16 mouse cellular contexts compared by ENCODE assay signal in the genomic region with DNA sequence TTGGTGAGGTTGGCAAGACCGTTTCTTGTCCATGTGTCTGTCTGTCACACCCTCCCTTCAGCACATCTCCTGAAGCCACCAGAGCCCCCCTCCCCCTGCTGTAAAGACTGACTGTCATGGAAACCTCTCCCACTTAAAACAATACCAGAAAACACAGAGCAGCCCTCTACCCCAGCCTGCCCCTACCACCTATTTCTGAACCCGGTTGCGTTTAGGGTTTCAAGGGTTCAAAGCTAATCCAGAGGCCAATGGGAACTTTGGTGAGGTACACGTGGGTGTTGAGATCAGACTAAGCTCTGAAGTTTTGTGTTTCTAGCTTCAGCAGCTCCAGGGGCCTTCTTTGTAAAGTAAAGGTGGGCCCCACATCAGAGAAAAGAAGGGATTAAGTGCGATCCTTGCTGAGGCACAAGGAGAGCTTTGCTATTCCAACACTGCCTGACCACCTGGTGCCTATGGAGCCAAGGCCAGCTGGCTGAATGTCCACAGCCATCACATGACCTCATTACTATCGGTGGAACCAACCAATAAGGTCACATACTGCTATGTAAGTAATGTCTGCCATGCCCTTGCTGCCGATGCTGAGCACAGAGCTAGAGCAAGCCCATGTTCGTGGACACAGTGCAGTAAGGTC.
DNase-seq lines count a peak whose midpoint lies in the region; ATAC-seq and TF ChIP-seq lines count a peak whose summit lies in the region.
"Had no signal": no experiment of that assay in that cellular context is flagged by ENCODE, and none has a peak within 500 bp of the region (broad histone marks: within the 10 kb centered on the region; RNA-seq: fewer than 3 reads in every experiment).

No protein-coding gene starts in this region.

- H3K9ac ChIP-seq in heart, postnatal 0 days (replicated peaks; ENCODE audit: low read depth, low read length) = no peak overlapping the region
- H3K9ac ChIP-seq in embryonic facial prominence, embryonic 13.5 days = no peak overlapping the region
- H3K9ac ChIP-seq: heart, embryonic 15.5 days; intestine, embryonic 15.5 days; neural tube, embryonic 12.5 days had no signal

- H3K27me3 ChIP-seq in heart, postnatal 0 days (ENCODE audit: control insufficient read depth, insufficient read depth, low read length) = no peaks in the 10 kb centered on the region
- H3K27me3 ChIP-seq in embryonic facial prominence, embryonic 10.5 days (replicated peaks; ENCODE audit: low read depth, poor library complexity, severe bottlenecking) = no peaks in the 10 kb centered on the region
- H3K27me3 ChIP-seq in embryonic facial prominence, embryonic 13.5 days = no peaks in the 10 kb centered on the region
- H3K27me3 ChIP-seq: heart, embryonic 15.5 days; intestine, embryonic 15.5 days; neural tube, embryonic 12.5 days; Patski had no signal

- H3K9me3 ChIP-seq in heart, postnatal 0 days (replicated peaks; ENCODE audit: control insufficient read depth, low read length) = no peaks in the 10 kb centered on the region
- H3K9me3 ChIP-seq in embryonic facial prominence, embryonic 10.5 days = no peaks in the 10 kb centered on the region
- no peaks in the 10 kb centered on the region for H3K9me3 ChIP-seq in embryonic facial prominence, embryonic 13.5 days
- H3K9me3 ChIP-seq: heart, embryonic 15.5 days; intestine, embryonic 15.5 days; neural tube, embryonic 12.5 days had no signal

- peak; percentile 31; the same call in 1 of the 2 replicates for ATAC-seq in heart, postnatal 0 days (ENCODE audit: insufficient read depth, low read depth)
- ATAC-seq in embryonic facial prominence, embryonic 13.5 days (ENCODE audit: insufficient number of reproducible peaks, insufficient read depth, low FRiP score, low TSS enrichment, low read depth) = 0 out of 2 replicates have a peak, but pooled peaks have one; percentile 45
- ATAC-seq in megakaryocyte progenitor cell, adult 5-6 weeks (replicated peaks; ENCODE audit: poor library complexity) = no peak
- ATAC-seq: activated CD4-positive, CD25-positive, alpha-beta regulatory T cell, adult 4 months; intestine, embryonic 15.5 days; Patski had no signal

- H3K4me3 ChIP-seq in heart, postnatal 0 days (ENCODE audit: low read depth, low read length) = no peak overlapping the region
- H3K4me3 ChIP-seq in embryonic facial prominence, embryonic 10.5 days = no peak overlapping the region
- H3K4me3 ChIP-seq in embryonic facial prominence, embryonic 13.5 days = no peak overlapping the region
- H3K4me3 ChIP-seq: heart, adult 2 months; heart, embryonic 15.5 days; intestine, embryonic 15.5 days; neural tube, embryonic 12.5 days had no signal

- no peak for TF ChIP-seq CTCF in heart, postnatal 0 days (IDR thresholded peaks at IDR 0.05; ENCODE audit: low read depth)

- no peak for DNase-seq in heart, postnatal 0 days (ENCODE audit: low spot score)
- DNase-seq in heart, adult 11 months = no peak
- no peak for DNase-seq in embryonic facial prominence, embryonic 10.5 days (ENCODE audit: low spot score)
- DNase-seq in thymus, postnatal 0 days (ENCODE audit: low spot score) = peak; percentile 64
- no peak for DNase-seq in kidney, postnatal 4 days
- DNase-seq: adrenal gland, postnatal 14 days; cerebellum, adult 8-10 months; heart, adult 2 months; lung, adult 2 months had no signal

- H3K27ac ChIP-seq in heart, postnatal 0 days (ENCODE audit: low read depth) = no peak overlapping the region
- 0 out of 2 replicates have a peak overlapping the region, but pooled peaks have one; percentile 40 for H3K27ac ChIP-seq in embryonic facial prominence, embryonic 10.5 days (replicated peaks)
- H3K27ac ChIP-seq in embryonic facial prominence, embryonic 13.5 days = no peak overlapping the region
- H3K27ac ChIP-seq: heart, adult 2 months; heart, embryonic 15.5 days; intestine, embryonic 15.5 days; neural tube, embryonic 12.5 days had no signal

- TF ChIP-seq EP300 in heart, postnatal 0 days (IDR thresholded peaks at IDR 0.05; ENCODE audit: low read depth) = no peak

- no peak overlapping the region for H3K4me2 ChIP-seq in heart, postnatal 0 days (ENCODE audit: low read depth, low read length)
- no peak overlapping the region for H3K4me2 ChIP-seq in embryonic facial prominence, embryonic 13.5 days
- H3K4me2 ChIP-seq: heart, embryonic 15.5 days; intestine, embryonic 15.5 days; neural tube, embryonic 12.5 days had no signal

- WGBS in heart, postnatal 0 days = 64% methylated on average over 8 of the region's 8 CpGs
- WGBS in embryonic facial prominence, embryonic 10.5 days = 50% methylated on average over 8 of the region's 8 CpGs
- 46% methylated on average over 8 of the region's 8 CpGs for WGBS in embryonic facial prominence, embryonic 13.5 days

- no peaks in the 10 kb centered on the region for H3K4me1 ChIP-seq in heart, postnatal 0 days (ENCODE audit: control insufficient read depth, insufficient read depth)
- H3K4me1 ChIP-seq in embryonic facial prominence, embryonic 10.5 days = peaks cover 43% of the 10 kb centered on the region
- peaks cover 36% of the 10 kb centered on the region for H3K4me1 ChIP-seq in embryonic facial prominence, embryonic 13.5 days

- H3K36me3 ChIP-seq in heart, postnatal 0 days (replicated peaks; ENCODE audit: control insufficient read depth, insufficient read depth, low read length) = no peaks in the 10 kb centered on the region
- H3K36me3 ChIP-seq in embryonic facial prominence, embryonic 10.5 days (replicated peaks) = no peaks in the 10 kb centered on the region
- no peaks in the 10 kb centered on the region for H3K36me3 ChIP-seq in embryonic facial prominence, embryonic 13.5 days
- H3K36me3 ChIP-seq: heart, embryonic 15.5 days; intestine, embryonic 15.5 days; neural tube, embryonic 12.5 days had no signal
